Comparison of ENCODE assay signal across 20 mouse cellular contexts in the genomic region with DNA sequence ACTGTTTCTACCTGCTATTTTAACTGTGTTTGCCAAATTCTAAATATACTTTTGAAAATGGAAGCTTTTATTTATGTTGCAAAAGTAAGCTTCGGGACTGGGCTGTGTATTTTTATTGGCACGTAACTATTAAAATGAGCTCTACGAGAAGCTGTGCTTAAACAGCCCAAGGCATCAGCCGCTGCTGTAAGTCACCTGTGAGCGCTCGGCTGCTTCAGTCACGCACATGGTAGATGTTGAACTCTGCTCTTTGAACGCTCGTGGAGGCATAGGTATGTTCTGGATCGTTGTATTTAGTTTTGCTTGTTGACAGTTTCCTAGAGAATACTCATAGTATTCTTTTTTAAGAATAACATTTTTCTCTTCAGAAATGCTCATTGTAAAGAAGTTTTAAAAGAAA. TPM values are rescaled to one million over a fixed set of nuclear protein-coding genes. Genes with fewer than 3 reads are reported as not detected.
DNase-seq lines count a peak whose midpoint lies in the region; ATAC-seq and TF ChIP-seq lines count a peak whose summit lies in the region.
"Had no signal": no experiment of that assay in that cellular context is flagged by ENCODE, and none has a peak within 500 bp of the region (broad histone marks: within the 10 kb centered on the region; RNA-seq: fewer than 3 reads in every experiment).

No protein-coding gene starts in this region.

- no peak overlapping the region for H3K9ac ChIP-seq in kidney, embryonic 16.5 days (replicated peaks; ENCODE audit: low read length)
- no peak overlapping the region for H3K9ac ChIP-seq in liver, postnatal 0 days (replicated peaks)
- no peak overlapping the region for H3K9ac ChIP-seq in liver, embryonic 11.5 days (ENCODE audit: low read depth, low read length)
- H3K9ac ChIP-seq: forebrain, postnatal 0 days; hindbrain, embryonic 15.5 days; intestine, embryonic 15.5 days; liver, embryonic 15.5 days had no signal

- H3K9me3 ChIP-seq in kidney, embryonic 16.5 days (ENCODE audit: low read length) = no peaks in the 10 kb centered on the region
- H3K9me3 ChIP-seq in liver, postnatal 0 days (ENCODE audit: low read length) = no peaks in the 10 kb centered on the region
- no peaks in the 10 kb centered on the region for H3K9me3 ChIP-seq in liver, embryonic 11.5 days (ENCODE audit: control insufficient read depth, low read length)
- H3K9me3 ChIP-seq in hindbrain, embryonic 10.5 days = no peaks in the 10 kb centered on the region
- H3K9me3 ChIP-seq: G1E; hindbrain, embryonic 15.5 days; intestine, embryonic 15.5 days; liver, embryonic 15.5 days; midbrain, embryonic 10.5 days had no signal

- DNase-seq in kidney, adult 11 months = peak; percentile 50
- peak; percentile 32 for DNase-seq in liver, postnatal 0 days
- DNase-seq in liver, embryonic 11.5 days (ENCODE audit: low spot score) = no peak
- peak; percentile 26 for DNase-seq in kidney, postnatal 10 days
- no peak for DNase-seq in urinary bladder, postnatal 4 days (ENCODE audit: low spot score in 2 of 2)
- no peak for DNase-seq in hindbrain, embryonic 10.5 days (ENCODE audit: low spot score)
- DNase-seq: B cell, adult 2 months; cerebellum, adult 9-10 months; gastrocnemius, postnatal 14 days; heart, postnatal 36 days had no signal

- TF ChIP-seq CTCF in liver, postnatal 0 days (IDR thresholded peaks at IDR 0.05; ENCODE audit: low read depth) = no peak

- H3K4me3 ChIP-seq in kidney, embryonic 16.5 days (ENCODE audit: low read length) = no peak overlapping the region
- no peak overlapping the region for H3K4me3 ChIP-seq in liver, postnatal 0 days (ENCODE audit: low read depth, low read length)
- H3K4me3 ChIP-seq in liver, embryonic 11.5 days (ENCODE audit: low read depth, low read length) = no peak overlapping the region
- H3K4me3 ChIP-seq in hindbrain, embryonic 10.5 days = no peak overlapping the region
- H3K4me3 ChIP-seq: hindbrain, embryonic 15.5 days; intestine, embryonic 15.5 days; liver, embryonic 15.5 days; midbrain, embryonic 10.5 days had no signal

- TF ChIP-seq EP300 in liver, postnatal 0 days (IDR thresholded peaks at IDR 0.05; ENCODE audit: low read depth) = 0 out of 2 replicates have a peak, but pooled peaks have one; percentile 8

- no peak for ATAC-seq in kidney, embryonic 16.5 days (ENCODE audit: low FRiP score, low TSS enrichment)
- ATAC-seq in liver, postnatal 0 days = peak; percentile 85
- no peak for ATAC-seq in liver, embryonic 11.5 days (replicated peaks; ENCODE audit: low FRiP score)
- ATAC-seq: forebrain, postnatal 0 days; intestine, embryonic 15.5 days; lung, postnatal 0 days; Patski had no signal

- peaks cover 35% of the 10 kb centered on the region for H3K36me3 ChIP-seq in kidney, embryonic 16.5 days (ENCODE audit: insufficient read depth, low read length)
- H3K36me3 ChIP-seq in liver, postnatal 0 days (replicated peaks; ENCODE audit: insufficient read depth, low read length) = peaks cover 38% of the 10 kb centered on the region
- H3K36me3 ChIP-seq in liver, embryonic 11.5 days (ENCODE audit: control insufficient read depth, insufficient read depth, low read length) = peaks cover 19% of the 10 kb centered on the region
- H3K36me3 ChIP-seq in hindbrain, embryonic 10.5 days = peaks cover 63% of the 10 kb centered on the region

- no peak overlapping the region for H3K4me2 ChIP-seq in kidney, embryonic 16.5 days (replicated peaks; ENCODE audit: low read depth, low read length)
- no peak overlapping the region for H3K4me2 ChIP-seq in liver, postnatal 0 days (ENCODE audit: low read depth, low read length)
- H3K4me2 ChIP-seq in liver, embryonic 11.5 days = no peak overlapping the region
- H3K4me2 ChIP-seq: hindbrain, embryonic 15.5 days; intestine, embryonic 15.5 days; liver, embryonic 15.5 days had no signal

- no peaks in the 10 kb centered on the region for H3K27me3 ChIP-seq in kidney, embryonic 16.5 days (ENCODE audit: insufficient read depth, low read length)
- no peaks in the 10 kb centered on the region for H3K27me3 ChIP-seq in liver, postnatal 0 days (ENCODE audit: insufficient read depth, low read length)
- no peaks in the 10 kb centered on the region for H3K27me3 ChIP-seq in liver, embryonic 11.5 days (replicated peaks; ENCODE audit: control insufficient read depth, insufficient read depth, low read length)
- no peaks in the 10 kb centered on the region for H3K27me3 ChIP-seq in hindbrain, embryonic 10.5 days (ENCODE audit: insufficient read depth, poor library complexity, severe bottlenecking)
- H3K27me3 ChIP-seq: CH12.LX; hindbrain, embryonic 15.5 days; intestine, embryonic 15.5 days; liver, embryonic 15.5 days; Patski had no signal

- H3K4me1 ChIP-seq in kidney, embryonic 16.5 days (ENCODE audit: insufficient read depth, low read length) = peaks cover 12% of the 10 kb centered on the region
- H3K4me1 ChIP-seq in liver, postnatal 0 days (ENCODE audit: insufficient read depth) = no peaks in the 10 kb centered on the region
- no peaks in the 10 kb centered on the region for H3K4me1 ChIP-seq in liver, embryonic 11.5 days (replicated peaks; ENCODE audit: control insufficient read depth, insufficient read depth, low read length)
- peaks cover 6% of the 10 kb centered on the region; the same call in 1 of the 2 replicates for H3K4me1 ChIP-seq in hindbrain, embryonic 10.5 days (replicated peaks)
- H3K4me1 ChIP-seq: intestine, embryonic 15.5 days had no signal

- no peak overlapping the region for H3K27ac ChIP-seq in kidney, embryonic 16.5 days (ENCODE audit: low read length)
- H3K27ac ChIP-seq in liver, postnatal 0 days (ENCODE audit: low read depth) = peak overlapping the region; percentile 74
- H3K27ac ChIP-seq in liver, embryonic 11.5 days (ENCODE audit: low read depth, low read length) = no peak overlapping the region
- no peak overlapping the region for H3K27ac ChIP-seq in hindbrain, embryonic 10.5 days
- H3K27ac ChIP-seq: hindbrain, embryonic 15.5 days; intestine, embryonic 15.5 days; liver, embryonic 15.5 days; midbrain, embryonic 10.5 days had no signal

- WGBS in kidney, embryonic 16.5 days = 56% methylated on average over 10 of the region's 10 CpGs
- WGBS in liver, postnatal 0 days (ENCODE audit: insufficient replicate concordance) = 78% methylated on average over 10 of the region's 10 CpGs
- 89% methylated on average over 10 of the region's 10 CpGs for WGBS in liver, embryonic 11.5 days
- 90% methylated on average over 10 of the region's 10 CpGs for WGBS in hindbrain, embryonic 10.5 days

RNA-seq across cellular contexts. Expression of a gene that starts 26.1 kb away (rescaled TPM):
- 32.2 and 34.0 TPM in 2 replicates for polyA plus RNA-seq in kidney, embryonic 16.5 days (2015; fragmentation: Nextera tagmentation; extraction: Ambion mirVana)
- 6.5 and 6.9 TPM in 2 replicates for polyA plus RNA-seq in liver, postnatal 0 days (2015; fragmentation: Nextera tagmentation; extraction: Ambion mirVana)
- 20.0 and 23.6 TPM in 2 replicates for polyA plus RNA-seq in liver, embryonic 11.5 days (2014; fragmentation: Nextera tagmentation; extraction: Ambion mirVana)
- polyA plus RNA-seq in hindbrain, embryonic 10.5 days (2016; fragmentation: Nextera tagmentation; extraction: Ambion mirVana) = 19.7 and 22.9 TPM in 2 replicates

Comparison
In these comparisons a context has a peak if more than half of its experiments do, and no peak if none do; other contexts are left out.
1. DNase-seq: peak in kidney, adult 11 months (single experiment), liver, postnatal 0 days (single experiment) and kidney, postnatal 10 days (single experiment); none in liver, embryonic 11.5 days (single experiment), urinary bladder, postnatal 4 days (0 of 2) and hindbrain, embryonic 10.5 days (single experiment).